Mouse (Mus musculus) left cerebral cortex, postnatal 36 days (tissue): ENCODE results near the gene Kank1. TPM values are rescaled to one million over a fixed set of nuclear protein-coding genes. Genes with fewer than 3 reads are reported as not detected.

Experiments used
- DNase-seq, 2 experiments: peaks; one replicate each; pipeline ENCODE4 v3.0.0; 2021 to 2022; ENCODE audit warnings: low spot score in 2 of 2, mixed read lengths in 1 of 2
- intact Hi-C: fragments of 180-260 bp; cut with DNase I; formaldehyde crosslinking; loops from one replicate; pipeline ENCODE4 v1.15.1; 2025
- total RNA-seq, 2 experiments: library from RNA; stranded (reverse); gene quantifications; 2 replicates each; pipeline ENCODE4 v1.2.3; 2021

Gene Kank1
- total RNA-seq, 2 experiments from 2014 or later, result 17.5 to 17.9 TPM

DNA sequence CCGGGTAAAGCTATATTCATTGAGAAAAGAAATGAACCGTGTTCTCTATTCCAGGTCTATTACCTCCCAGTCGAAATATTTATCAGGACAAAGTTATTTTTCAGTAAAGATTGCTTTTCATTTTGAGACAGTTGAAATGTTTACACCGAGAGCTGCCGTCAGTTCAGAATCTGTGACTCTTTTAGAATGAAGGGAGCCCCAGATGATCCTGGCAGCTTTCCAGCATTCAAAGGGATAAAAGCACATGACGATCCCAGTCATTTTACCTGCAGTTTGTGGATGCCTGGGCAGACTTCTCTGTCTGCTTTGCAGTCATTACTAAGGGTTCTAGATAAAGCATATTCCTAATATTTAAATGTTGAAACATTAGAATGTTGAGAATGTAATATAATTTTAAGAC is 107.6 kb downstream of the Kank1 start:
- DNase-seq, result no peak
- intact Hi-C loops, result loop anchor here (5.0 kb wide), 1 partner anchor 283 kb away; no protein-coding TSS in a partner anchor

DNA sequence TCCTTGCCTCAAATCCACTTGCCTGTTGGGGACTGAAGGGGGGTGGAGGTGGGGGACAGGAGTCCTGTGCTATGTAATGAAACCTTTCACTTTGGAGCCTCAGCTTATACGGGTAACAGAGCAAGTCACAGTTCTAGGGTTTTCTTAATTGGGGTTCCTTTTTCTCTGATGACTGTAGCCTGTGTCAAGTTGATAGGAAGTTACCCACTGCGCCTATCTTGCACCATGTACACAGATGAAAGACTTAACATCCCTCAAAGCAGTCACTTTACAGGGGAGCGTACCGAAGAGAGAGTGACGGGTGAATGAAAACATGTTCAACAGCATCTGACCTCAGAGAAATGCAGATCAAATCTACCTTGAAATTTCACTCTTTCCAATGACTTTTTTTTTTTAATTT is 109.2 kb downstream of the Kank1 start:
- intact Hi-C loops, result no loop called here
- DNase-seq, result no peak

DNA sequence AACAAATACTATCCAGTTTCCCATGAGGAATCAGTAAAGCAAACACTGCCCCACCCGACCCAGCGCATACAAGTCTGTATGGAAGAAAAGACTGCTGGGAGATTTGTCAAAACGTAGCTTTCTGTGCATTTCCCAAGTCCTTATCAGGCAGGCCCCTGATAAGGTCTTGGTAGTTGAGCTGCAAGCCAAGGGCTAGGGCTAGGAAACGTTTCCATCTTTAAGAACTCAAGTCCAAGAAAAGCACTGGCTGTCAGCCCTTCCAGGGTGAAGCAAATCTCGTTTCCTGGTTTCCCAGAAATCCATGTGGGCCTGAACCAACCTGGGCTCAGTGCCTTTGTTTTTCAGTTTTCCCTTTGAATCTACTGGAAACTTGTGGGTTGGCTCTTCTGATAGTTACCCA is 110.7 kb downstream of the Kank1 start:
- intact Hi-C loops, result no loop called here

DNA sequence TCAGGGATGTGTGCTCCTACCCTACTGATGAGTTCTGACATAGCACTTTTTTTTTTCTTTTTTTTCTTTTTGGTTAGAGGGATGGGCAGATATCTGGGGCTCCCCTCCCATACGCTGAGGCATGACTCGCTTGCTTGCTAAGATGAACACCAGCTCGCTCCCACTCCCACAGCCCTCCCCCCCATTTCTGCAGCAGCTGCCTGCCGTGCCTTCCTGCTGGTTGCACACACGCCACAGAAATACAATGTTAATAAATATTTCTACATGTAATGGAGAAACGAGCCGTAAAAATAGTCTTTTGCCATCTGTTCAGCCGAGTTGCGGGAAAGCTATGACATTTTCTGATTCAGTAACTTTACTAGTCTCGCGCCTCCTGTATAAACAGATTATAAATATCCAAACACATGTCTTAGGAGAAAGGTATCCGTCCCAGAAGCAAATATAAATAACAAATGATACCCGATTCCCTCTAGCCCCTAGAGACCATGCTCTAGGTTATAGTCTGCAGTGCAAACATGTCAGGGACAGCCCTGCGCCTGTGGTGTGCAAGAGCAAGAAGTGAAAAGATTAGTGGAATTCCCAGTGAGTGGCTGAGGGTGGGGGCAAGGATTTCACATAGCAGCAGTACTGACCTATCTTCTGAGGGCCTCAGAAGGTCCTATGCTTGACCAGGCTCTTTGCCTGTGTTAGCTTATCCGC is 114.6 kb downstream of the Kank1 start:
- intact Hi-C loops, result no loop called here
- no peak for DNase-seq

More for the DNA sequence above, 110.7 kb downstream of the Kank1 start:
- DNase-seq, result no peak

DNA sequence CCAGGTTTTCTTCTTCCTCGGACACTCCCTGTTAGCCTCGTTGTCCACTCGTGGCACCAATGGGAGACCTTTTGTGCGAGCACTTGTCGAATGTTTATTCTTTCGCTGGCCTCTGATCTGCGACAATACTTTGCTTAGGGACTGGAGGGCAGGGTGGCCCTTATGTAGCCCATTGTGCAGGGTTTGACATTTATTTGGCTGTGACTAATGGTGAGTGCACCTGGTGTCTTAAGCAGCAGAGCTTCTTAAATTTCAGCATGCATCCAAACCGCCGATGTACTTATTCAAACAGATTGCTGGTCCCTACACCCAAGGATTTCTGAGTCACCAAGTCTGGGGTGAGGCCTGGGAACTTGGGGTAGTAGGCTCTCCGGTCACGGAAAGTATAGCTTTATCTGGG is 120.3 kb downstream of the Kank1 start:
- intact Hi-C loops, result no loop called here
- no peak for DNase-seq

DNA sequence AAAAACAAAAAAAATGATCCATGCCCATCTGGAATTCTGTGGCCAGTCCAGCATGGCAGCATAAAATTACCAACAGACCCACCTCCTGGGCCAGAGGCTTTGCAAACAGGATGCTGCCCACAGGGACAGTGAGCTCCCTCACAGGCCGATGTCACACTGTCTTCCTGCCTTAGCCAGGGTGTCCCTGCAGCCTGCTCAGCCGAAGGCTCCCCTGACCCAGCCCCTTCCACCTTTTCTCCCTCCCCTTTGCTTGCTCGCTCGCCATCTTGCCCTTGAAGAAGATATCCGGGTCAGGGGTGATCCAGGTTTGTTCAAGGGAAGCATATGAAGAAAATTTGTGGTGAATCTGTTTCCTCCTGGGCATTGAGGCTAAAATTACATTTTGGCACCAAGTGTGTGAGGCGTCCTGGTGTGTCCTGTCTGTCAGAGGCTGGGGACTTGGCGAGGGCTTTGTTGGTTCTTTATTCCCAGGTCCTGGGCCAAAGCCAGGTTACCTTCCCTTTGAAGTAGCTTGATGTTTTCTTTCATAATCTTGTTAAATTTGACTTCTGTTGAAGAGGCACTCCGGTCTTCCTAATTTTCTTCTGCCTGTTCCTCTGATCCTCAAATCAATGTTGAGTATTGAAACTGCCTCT is 121.8 kb downstream of the Kank1 start:
- intact Hi-C loops, result no loop called here
- DNase-seq, result no peak

DNA sequence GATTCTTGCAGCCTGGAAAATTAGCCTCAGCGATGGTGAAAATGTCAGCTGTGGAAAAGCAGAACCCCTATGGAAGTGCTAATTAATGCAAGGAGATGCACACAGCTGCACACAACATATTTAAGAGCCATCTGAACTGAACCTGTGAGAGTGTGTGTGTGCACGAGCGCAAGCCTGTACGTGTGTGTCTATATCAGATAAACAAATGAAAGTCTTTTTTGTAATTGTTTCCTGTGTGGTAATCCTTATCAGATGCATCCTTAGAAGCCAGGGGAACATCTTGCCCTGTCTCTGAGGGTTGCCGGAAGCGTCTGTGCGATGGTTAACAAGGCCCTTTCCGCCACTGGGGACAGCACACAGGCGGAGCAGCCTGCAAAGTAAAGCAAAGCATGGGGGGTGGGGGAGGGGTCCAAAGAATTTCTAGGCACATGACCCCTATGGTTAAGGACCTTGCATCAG is 123.8 kb downstream of the Kank1 start:
- DNase-seq, result no peak
- intact Hi-C loops, result no loop called here

DNA sequence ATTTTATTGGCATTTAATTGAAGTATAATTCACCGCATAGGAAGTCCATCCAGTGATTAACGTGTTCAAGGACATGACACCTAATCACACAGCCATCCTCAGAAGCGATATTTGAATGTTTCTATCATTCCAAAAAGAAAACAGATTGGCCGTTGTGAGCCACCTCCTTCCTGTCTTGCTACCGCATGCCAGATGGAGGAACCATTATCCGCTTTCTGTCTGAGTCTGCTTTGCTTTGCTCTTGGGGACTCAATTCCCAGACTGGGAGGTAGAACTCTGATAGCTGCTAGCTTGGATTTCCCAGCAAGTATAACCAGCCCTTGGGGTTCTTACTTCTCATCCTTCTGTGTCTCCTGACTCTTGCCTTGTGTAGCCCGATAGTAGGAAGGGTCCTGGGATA is 125.2 kb downstream of the Kank1 start:
- intact Hi-C loops, result no loop called here
- no peak for DNase-seq

DNA sequence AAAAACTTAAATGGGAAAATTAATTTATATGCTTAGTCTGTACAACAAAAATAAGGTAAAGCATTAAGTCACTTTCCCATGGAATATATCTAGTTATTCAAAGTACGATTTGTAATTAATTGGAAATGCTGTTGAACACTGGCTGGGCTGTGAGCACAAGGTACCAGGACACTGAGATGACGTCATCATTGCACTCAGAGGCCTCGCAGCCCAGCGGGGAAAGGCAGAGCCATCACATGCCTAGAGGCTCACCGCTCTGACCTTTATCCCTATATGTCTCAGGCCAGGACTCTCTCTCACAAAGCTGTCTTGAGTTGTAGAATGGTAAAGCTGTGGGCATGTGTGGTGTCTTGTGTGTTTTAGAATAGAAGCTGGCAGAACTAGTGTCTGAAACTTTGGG is 128.9 kb downstream of the Kank1 start:
- intact Hi-C loops, result no loop called here
- DNase-seq, result no peak

DNA sequence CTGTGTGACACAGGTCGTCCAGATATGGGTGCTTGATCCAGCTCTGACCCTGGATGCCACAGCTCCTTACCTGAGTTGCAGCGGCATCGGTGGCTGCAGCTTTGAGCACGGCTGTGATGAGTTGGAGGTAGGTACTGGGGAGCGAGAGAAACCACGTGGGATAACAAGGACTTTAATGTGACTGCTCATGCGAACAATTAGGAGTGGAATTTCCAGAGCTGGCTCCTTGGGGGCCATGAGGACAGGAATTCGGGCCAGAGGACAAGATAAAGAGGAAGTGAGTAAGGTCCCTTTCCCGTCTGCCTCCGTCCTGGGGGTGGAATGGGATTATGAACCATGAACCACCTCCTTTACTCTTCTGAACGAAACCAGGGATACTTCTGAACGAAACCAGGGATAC is 129.8 kb downstream of the Kank1 start:
- intact Hi-C loops, result no loop called here
- no peak for DNase-seq

DNA sequence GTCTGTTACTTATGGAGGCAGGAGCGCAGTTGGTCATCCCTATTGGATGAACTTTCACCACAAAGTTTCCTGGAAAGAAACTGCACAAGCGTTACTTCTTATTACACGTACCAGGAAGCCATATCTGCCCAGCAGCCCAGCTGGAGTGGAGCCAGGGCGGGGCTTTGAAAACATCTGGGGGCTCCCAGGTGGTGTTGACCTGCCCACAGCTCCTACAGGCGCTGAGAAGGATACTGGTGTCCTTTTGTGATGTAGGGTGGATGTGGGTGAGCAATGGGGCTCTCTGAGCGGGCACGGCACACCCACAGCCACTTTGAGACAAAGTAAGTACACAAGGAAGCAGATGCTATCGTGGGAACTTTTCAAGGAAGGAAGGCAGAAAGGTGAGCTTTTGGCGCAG is 133.7 kb downstream of the Kank1 start:
- intact Hi-C loops, result no loop called here
- no peak for DNase-seq

DNA sequence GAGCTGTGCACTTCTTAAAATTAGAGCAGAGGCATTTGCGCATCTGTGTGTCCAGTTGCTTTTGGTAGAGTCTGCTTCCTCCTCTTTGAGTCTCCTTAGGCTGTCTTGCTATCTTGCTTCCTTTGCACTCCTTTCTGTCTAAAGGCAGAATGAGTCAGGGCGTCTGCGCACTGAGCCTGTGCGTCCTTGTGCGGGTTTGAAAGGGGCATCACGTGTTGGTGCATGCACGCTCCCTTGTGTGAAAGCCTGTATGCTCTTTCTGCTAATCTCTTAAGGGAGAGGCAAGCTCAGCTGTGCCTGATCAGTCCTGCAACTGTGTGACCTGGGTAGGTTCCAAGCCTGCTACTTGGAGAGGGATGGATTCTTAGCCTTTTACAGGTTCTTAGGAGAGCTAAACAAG is 136.0 kb downstream of the Kank1 start:
- DNase-seq, result no peak
- intact Hi-C loops, result no loop called here

DNA sequence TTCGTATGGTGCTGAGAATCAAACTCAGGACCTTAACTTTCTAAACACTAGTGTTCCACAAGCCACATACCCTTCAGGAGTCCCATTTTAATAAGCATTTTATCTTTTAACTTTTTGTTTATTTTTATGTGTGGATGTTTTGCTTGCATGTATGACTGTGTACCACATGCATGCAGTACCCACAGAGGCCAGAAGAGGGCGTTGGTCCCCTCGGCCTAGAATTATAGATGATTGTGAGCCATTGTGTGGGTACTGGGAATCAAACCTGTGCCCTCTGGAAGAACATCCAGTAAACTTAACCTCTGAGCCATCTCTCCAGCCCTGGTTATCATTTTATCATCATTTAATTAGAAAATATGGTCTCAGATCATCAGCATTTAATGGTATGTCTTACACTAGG is 136.8 kb downstream of the Kank1 start:
- no peak for DNase-seq
- intact Hi-C loops, result no loop called here

DNA sequence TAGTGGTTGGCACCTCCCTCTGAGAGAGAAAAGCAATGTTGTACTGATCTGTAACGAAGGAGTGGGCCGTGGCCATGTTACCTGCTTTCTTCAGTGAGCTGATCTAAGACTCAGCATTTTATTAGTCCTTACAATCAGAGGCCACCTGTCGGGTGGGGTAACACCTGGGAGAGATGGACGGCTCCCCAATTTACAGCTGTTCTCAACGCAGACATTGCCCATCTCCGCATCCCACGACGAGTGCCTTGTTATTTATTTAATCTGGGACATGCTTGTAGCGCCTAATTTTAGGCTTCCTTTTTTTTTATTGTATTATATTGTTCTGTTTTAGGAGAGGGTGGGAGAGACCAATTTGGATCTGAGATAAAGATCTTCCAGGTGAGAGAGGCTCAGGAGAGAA is 137.4 kb downstream of the Kank1 start:
- no peak for DNase-seq
- intact Hi-C loops, result no loop called here

DNA sequence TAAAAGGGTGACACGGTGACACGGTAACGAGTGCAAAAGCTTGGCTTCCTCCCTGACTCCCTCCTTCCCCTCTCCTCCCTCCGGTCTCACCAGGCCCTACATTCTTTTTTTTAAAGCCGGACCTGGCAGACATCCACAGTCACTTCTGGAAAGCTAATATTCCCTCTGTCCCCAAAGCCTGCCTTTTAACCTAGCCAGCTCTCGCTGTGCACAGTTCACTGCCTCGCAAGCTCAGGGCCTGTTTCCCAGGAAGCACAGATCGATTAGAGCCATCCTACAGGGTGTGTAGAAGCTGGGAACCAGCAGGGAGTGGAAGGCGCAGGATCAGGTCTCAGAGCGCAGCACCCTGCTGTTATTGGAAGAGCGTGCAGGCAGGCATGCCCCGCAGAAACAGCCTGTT is 138.2 kb downstream of the Kank1 start:
- no peak for DNase-seq
- intact Hi-C loops, result no loop called here

DNA sequence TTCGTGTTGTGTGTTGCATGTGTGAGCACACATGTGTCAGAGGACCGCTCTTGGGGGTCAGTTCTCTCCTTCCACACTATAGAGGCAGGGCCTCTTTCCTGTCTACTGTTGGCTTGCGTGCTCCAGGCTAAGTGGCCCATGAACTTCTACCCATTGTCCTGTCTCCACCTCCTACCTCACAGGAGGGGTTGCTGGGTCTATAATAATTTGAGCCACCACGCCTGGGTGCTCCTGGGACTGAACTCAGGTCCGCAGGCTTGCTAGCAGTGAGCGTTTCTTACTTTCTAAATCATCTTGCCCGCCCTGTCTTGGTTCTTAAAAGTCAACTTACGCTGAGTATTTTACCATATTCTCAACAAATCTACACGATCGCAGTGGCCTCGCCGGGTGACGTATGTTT is 140.1 kb downstream of the Kank1 start:
- intact Hi-C loops, result no loop called here
- DNase-seq, result no peak

DNA sequence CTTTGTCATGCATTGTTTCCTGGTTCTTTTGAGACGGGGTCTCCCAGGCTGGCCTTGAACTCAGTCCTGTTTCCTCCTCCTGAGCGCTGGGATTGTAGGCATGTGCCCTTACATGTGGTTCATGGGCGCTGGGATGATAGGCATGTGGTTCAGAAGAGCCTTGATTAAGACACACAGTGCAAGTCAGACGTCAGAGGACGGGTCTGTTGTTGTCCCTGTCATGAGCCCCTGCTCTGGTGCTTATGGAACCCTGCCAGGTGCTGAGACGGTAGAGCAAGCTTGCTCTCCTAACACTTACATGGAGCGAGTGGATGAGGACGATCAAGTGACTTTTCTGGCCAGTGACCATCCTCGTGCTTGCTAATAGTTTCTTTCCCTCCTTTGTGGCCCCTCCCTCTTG is 143.9 kb downstream of the Kank1 start:
- intact Hi-C loops, result no loop called here
- no peak for DNase-seq

DNA sequence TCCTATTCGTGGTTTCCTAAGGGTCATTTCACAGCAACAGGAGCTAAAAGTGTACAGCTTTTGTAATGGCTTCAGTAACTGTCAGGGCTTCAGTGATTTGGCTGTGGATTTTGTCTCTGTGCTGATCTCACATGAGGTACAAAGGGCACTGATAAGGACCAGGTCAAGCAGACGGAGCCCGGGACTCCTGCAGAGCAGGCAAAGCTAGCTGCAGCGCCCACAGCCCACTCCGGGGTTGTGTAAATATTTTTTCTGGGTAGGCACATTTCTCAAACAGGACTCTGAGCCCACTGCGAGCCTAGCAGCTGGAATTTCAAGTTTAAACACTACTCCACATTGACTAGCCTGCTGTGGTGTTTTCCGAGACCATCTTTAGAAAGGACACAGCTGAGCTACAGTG is 145.2 kb downstream of the Kank1 start:
- intact Hi-C loops, result no loop called here
- no peak for DNase-seq

DNA sequence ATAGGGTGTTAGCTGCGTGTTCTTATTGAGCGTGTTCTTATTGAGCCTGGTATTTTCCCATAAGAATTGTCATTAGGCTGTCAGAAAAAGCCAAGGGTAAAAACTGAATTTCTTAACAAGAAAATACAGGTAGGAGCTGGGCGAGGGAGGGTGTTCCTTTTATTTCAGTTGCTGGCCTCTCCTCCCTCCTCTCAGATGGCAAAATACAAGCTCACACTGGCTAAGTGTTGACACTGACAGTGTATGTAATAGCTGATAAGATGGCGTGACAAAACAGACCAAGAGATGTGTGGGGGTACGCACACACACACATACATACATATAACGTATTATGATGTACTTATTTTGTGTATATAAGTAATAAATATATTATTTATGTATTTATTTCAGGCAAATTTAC is 145.7 kb downstream of the Kank1 start:
- DNase-seq, result no peak
- intact Hi-C loops, result no loop called here

DNA sequence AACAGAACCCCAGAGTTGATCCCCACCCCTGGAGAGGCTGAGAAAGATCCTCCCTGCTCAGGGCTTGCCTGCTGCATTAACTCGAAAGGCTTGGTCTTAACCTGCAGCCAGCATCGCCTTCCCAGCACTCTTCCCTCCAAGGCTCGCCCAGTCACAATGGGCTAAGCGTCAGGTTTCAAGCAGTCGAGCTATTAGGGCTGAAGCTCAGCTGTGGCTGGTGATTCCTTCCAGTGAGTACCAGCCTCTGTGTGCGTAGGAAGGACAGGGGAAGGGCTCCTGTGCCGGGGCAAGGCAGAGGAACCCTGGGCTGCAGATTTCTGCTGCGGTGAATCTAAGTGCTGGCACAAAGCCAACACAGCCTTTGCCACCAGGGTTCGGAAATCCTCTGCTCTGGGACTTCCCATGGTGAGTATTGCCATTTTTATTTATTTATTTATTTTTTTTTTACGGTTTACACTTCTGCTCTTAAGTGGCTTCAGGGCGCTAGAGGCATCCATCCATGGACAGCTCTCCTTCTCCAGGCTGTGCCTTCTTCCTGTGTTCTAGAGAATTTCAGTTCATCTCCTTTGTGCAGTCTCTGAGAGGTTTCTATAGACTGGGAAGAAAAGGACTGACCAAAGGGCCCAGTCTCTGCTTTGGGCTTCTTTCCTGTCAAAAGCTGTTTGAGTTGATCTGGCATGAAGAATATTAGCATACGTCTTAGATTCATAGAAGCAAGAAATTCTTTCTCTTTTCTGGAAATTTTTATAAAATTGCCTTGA is 146.8 kb downstream of the Kank1 start:
- intact Hi-C loops, result no loop called here

DNA sequence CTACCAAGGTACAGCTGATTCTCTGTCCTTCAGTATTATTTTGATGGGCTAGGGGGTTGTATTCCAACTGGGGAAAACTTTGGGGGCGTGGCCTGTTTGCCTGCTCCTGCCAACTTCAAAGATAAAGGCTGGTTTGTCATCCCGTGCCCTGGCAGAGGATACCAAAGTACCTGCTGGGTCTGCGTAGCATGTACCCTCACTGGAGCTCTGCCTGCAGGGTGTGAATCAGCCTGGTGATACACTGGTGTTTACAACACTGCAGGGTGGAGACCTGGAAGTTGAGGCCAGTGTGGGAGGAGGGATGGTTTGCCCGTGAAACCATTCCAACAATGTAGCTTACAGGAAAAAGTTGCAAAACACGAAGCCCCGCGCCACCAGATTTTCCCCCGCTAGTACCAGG is 149.2 kb downstream of the Kank1 start:
- DNase-seq, result no peak
- intact Hi-C loops, result no loop called here

More for the DNA sequence above, 146.8 kb downstream of the Kank1 start:
- DNase-seq, result no peak
